Mouse (Mus musculus) erythroblast, embryonic 14.5 days (primary cell): ENCODE measurements around the gene Csk.

Experiments used
- GATA1 ChIP-seq: IDR thresholded peaks from 2 replicates; pipeline ENCODE4 v1.6.1; 2012; ENCODE audit warnings: low read length, inconsistent platforms, mixed read lengths
- TAL1 ChIP-seq: IDR thresholded peaks from 3 replicates; pipeline ENCODE4 v1.6.1; 2012; ENCODE audit warnings: low read length, inconsistent platforms, mixed read lengths

- TF ChIP-seq GATA1: no peak
- TF ChIP-seq TAL1: no peak
These were observed 47.9 kb downstream of the Csk start for GRCm38 (mm10) chr9:57605503-57605902.
